24 mouse cellular contexts compared by ENCODE assay signal in genomic region chr1:75548871-75549270, GRCm38 (mm10). TPM values are rescaled to one million over a fixed set of nuclear protein-coding genes. Genes with fewer than 3 reads are reported as not detected.
DNase-seq lines count a peak whose midpoint lies in the region; ATAC-seq and TF ChIP-seq lines count a peak whose summit lies in the region.
"Had no signal": no experiment of that assay in that cellular context is flagged by ENCODE, and none has a peak within 500 bp of the region (broad histone marks: within the 10 kb centered on the region; RNA-seq: fewer than 3 reads in every experiment).

No protein-coding gene starts in this region.

- H3K4me3 ChIP-seq in heart, embryonic 14.5 days (ENCODE audit: control insufficient read depth in 1 of 2, insufficient read depth in 1 of 2, low read depth in 1 of 2, low read length in 2 of 2): no peak overlapping the region
- H3K4me3 ChIP-seq in liver, postnatal 0 days (ENCODE audit: low read depth, low read length): no peak overlapping the region
- no peak overlapping the region for H3K4me3 ChIP-seq in liver, embryonic 11.5 days (ENCODE audit: low read depth, low read length)
- H3K4me3 ChIP-seq in forebrain, postnatal 0 days (ENCODE audit: low read depth, low read length): no peak overlapping the region
- H3K4me3 ChIP-seq: forebrain, embryonic 15.5 days; hindbrain, embryonic 13.5 days; limb, embryonic 15.5 days; liver, embryonic 15.5 days; midbrain, embryonic 15.5 days; neural tube, embryonic 12.5 days had no signal

- intact Hi-C loops in heart, postnatal 10 days (cut with DNase I): loop anchor here (5.0 kb wide), 1 partner anchor 42 kb away; the partner anchor contains the start of genes Inha and Obsl1

- no peaks in the 10 kb centered on the region for H3K27me3 ChIP-seq in heart, embryonic 14.5 days (ENCODE audit: control insufficient read depth, insufficient read depth, low read length)
- H3K27me3 ChIP-seq in liver, postnatal 0 days (ENCODE audit: insufficient read depth, low read length): peaks cover 37% of the 10 kb centered on the region
- H3K27me3 ChIP-seq in liver, embryonic 11.5 days (replicated peaks; ENCODE audit: control insufficient read depth, insufficient read depth, low read length): peaks cover 26% of the 10 kb centered on the region
- H3K27me3 ChIP-seq in forebrain, postnatal 0 days (ENCODE audit: insufficient read depth, low read length): no peaks in the 10 kb centered on the region
- H3K27me3 ChIP-seq: forebrain, embryonic 15.5 days; hindbrain, embryonic 13.5 days; limb, embryonic 15.5 days; midbrain, embryonic 15.5 days; neural tube, embryonic 12.5 days had no signal

- H3K27ac ChIP-seq in heart, embryonic 14.5 days (replicated peaks in 1 of 2; ENCODE audit: control insufficient read depth in 1 of 2, insufficient read depth in 1 of 2, low read depth in 2 of 2, low read length in 2 of 2): peak overlapping the region in 1 of 2 experiments; percentile 64; a peak in 2 of 4 replicates
- H3K27ac ChIP-seq in liver, postnatal 0 days (ENCODE audit: low read depth): no peak overlapping the region
- no peak overlapping the region for H3K27ac ChIP-seq in liver, embryonic 11.5 days (ENCODE audit: low read depth, low read length)
- H3K27ac ChIP-seq in forebrain, postnatal 0 days (ENCODE audit: low read depth, low read length): no peak overlapping the region
- H3K27ac ChIP-seq: forebrain, embryonic 15.5 days; hindbrain, embryonic 13.5 days; kidney, postnatal 0 days; limb, embryonic 15.5 days; liver, embryonic 15.5 days; macrophage; midbrain, embryonic 15.5 days; neural tube, embryonic 12.5 days; stomach, postnatal 0 days had no signal

- no peak for TF ChIP-seq EP300 in liver, postnatal 0 days (IDR thresholded peaks at IDR 0.05; ENCODE audit: low read depth)

- peak overlapping the region; percentile 29; the same call in 1 of the 2 replicates for H3K4me2 ChIP-seq in heart, embryonic 14.5 days (ENCODE audit: low read length)
- no peak overlapping the region for H3K4me2 ChIP-seq in liver, postnatal 0 days (ENCODE audit: low read depth, low read length)
- no peak overlapping the region for H3K4me2 ChIP-seq in liver, embryonic 11.5 days
- H3K4me2 ChIP-seq in forebrain, postnatal 0 days (ENCODE audit: low read depth): no peak overlapping the region
- H3K4me2 ChIP-seq: forebrain, embryonic 15.5 days; hindbrain, embryonic 13.5 days; limb, embryonic 15.5 days; liver, embryonic 15.5 days; midbrain, embryonic 15.5 days; neural tube, embryonic 12.5 days had no signal

- peak; percentile 26 for DNase-seq in cerebellum, adult 9-11 months
- DNase-seq in cerebellum, postnatal 4 days (ENCODE audit: low spot score in 2 of 2): no peak
- no peak for DNase-seq in heart, postnatal 10 days
- DNase-seq in liver, postnatal 0 days: peak; percentile 13
- DNase-seq in liver, embryonic 11.5 days (ENCODE audit: low spot score): no peak
- no peak for DNase-seq in forebrain, postnatal 0 days
- DNase-seq: cerebellum, adult 2 months; cerebellum, postnatal 36 days; gastrocnemius, postnatal 14 days; kidney, adult 2 months; layer of hippocampus, adult 9-11 months; left cerebral cortex, postnatal 4 days; right cerebral cortex, postnatal 14 days had no signal

- TF ChIP-seq CTCF in liver, postnatal 0 days (IDR thresholded peaks at IDR 0.05; ENCODE audit: low read depth): no peak
- no peak for TF ChIP-seq CTCF in forebrain, postnatal 0 days (IDR thresholded peaks at IDR 0.05; ENCODE audit: low read depth)

- WGBS in heart, embryonic 14.5 days: 85% methylated on average over 17 of the region's 17 CpGs
- 76% methylated on average over 17 of the region's 17 CpGs for WGBS in liver, postnatal 0 days (ENCODE audit: insufficient replicate concordance)
- 79% methylated on average over 17 of the region's 17 CpGs for WGBS in liver, embryonic 11.5 days
- 92% methylated on average over 17 of the region's 17 CpGs for WGBS in forebrain, postnatal 0 days

- ATAC-seq in heart, embryonic 14.5 days (ENCODE audit: insufficient number of reproducible peaks, insufficient read depth, low FRiP score, low read depth): no peak
- ATAC-seq in liver, postnatal 0 days: no peak
- ATAC-seq in liver, embryonic 11.5 days (replicated peaks; ENCODE audit: low FRiP score): no peak
- no peak for ATAC-seq in forebrain, postnatal 0 days
- ATAC-seq: forebrain, embryonic 15.5 days; midbrain, embryonic 15.5 days had no signal

- H3K9me3 ChIP-seq in heart, embryonic 14.5 days (ENCODE audit: control insufficient read depth, low read length): no peaks in the 10 kb centered on the region
- no peaks in the 10 kb centered on the region for H3K9me3 ChIP-seq in liver, postnatal 0 days (ENCODE audit: low read length)
- no peaks in the 10 kb centered on the region for H3K9me3 ChIP-seq in liver, embryonic 11.5 days (ENCODE audit: control insufficient read depth, low read length)
- H3K9me3 ChIP-seq in forebrain, postnatal 0 days (ENCODE audit: low read length): no peaks in the 10 kb centered on the region
- H3K9me3 ChIP-seq: forebrain, embryonic 15.5 days; hindbrain, embryonic 13.5 days; limb, embryonic 15.5 days; liver, embryonic 15.5 days; midbrain, embryonic 15.5 days; neural tube, embryonic 12.5 days had no signal

- H3K4me1 ChIP-seq in heart, embryonic 14.5 days (ENCODE audit: control insufficient read depth in 2 of 2, insufficient read depth in 2 of 2, low read length in 2 of 2): peaks cover 22 to 35% of the 10 kb centered on the region in 2 experiments
- peaks cover 3% of the 10 kb centered on the region for H3K4me1 ChIP-seq in liver, postnatal 0 days (ENCODE audit: insufficient read depth)
- no peaks in the 10 kb centered on the region for H3K4me1 ChIP-seq in liver, embryonic 11.5 days (replicated peaks; ENCODE audit: control insufficient read depth, insufficient read depth, low read length)
- H3K4me1 ChIP-seq in forebrain, postnatal 0 days (ENCODE audit: insufficient read depth): peaks cover 14% of the 10 kb centered on the region
- H3K4me1 ChIP-seq: liver, embryonic 15.5 days had no signal

- peaks cover 47% of the 10 kb centered on the region for H3K36me3 ChIP-seq in heart, embryonic 14.5 days (ENCODE audit: control insufficient read depth, insufficient read depth, low read length)
- H3K36me3 ChIP-seq in liver, postnatal 0 days (replicated peaks; ENCODE audit: insufficient read depth, low read length): no peaks in the 10 kb centered on the region
- peaks cover 8% of the 10 kb centered on the region for H3K36me3 ChIP-seq in liver, embryonic 11.5 days (ENCODE audit: control insufficient read depth, insufficient read depth, low read length)
- peaks cover 48% of the 10 kb centered on the region for H3K36me3 ChIP-seq in forebrain, postnatal 0 days (ENCODE audit: insufficient read depth)
- H3K36me3 ChIP-seq: liver, embryonic 15.5 days had no signal

- peak overlapping the region; percentile 50; the same call in 1 of the 2 replicates for H3K9ac ChIP-seq in heart, embryonic 14.5 days (ENCODE audit: low read length)
- no peak overlapping the region for H3K9ac ChIP-seq in liver, postnatal 0 days (replicated peaks)
- H3K9ac ChIP-seq in liver, embryonic 11.5 days (ENCODE audit: low read depth, low read length): no peak overlapping the region
- H3K9ac ChIP-seq in forebrain, postnatal 0 days: no peak overlapping the region
- H3K9ac ChIP-seq: forebrain, embryonic 15.5 days; hindbrain, embryonic 13.5 days; limb, embryonic 15.5 days; liver, embryonic 15.5 days; midbrain, embryonic 15.5 days; neural tube, embryonic 12.5 days had no signal

RNA-seq across cellular contexts. Expression of gene Slc4a3, which starts 2.8 kb away (rescaled TPM):
- polyA plus RNA-seq in heart, embryonic 14.5 days (2014; fragmentation: Nextera tagmentation; extraction: Ambion mirVana): 20.8 and 24.2 TPM in 2 replicates
- total RNA-seq in heart, postnatal 10 days (2021): 100 to 1,000 TPM; 128 to 149 TPM
- 0.40 and 0.42 TPM in 2 replicates for polyA plus RNA-seq in liver, postnatal 0 days (2015; fragmentation: Nextera tagmentation; extraction: Ambion mirVana)
- polyA plus RNA-seq in liver, embryonic 11.5 days (2014; fragmentation: Nextera tagmentation; extraction: Ambion mirVana): 5.2 and 5.4 TPM in 2 replicates
- 101 and 120 TPM in 2 replicates for total RNA-seq in forebrain, postnatal 0 days (2014; rRNA removed)
- 56.0 and 73.0 TPM in 2 replicates for polyA plus RNA-seq in forebrain, postnatal 0 days (2015; fragmentation: Nextera tagmentation; extraction: Ambion mirVana)

RNA-seq across cellular contexts. Expression of gene Stk11ip, which starts 27.5 kb away (rescaled TPM):
- polyA plus RNA-seq in heart, embryonic 14.5 days (2014; fragmentation: Nextera tagmentation; extraction: Ambion mirVana): 11.3 and 11.8 TPM in 2 replicates
- 10 to 100 TPM; 12.7 to 13.9 TPM for total RNA-seq in heart, postnatal 10 days (2021)
- 3.3 TPM in 2 replicates for polyA plus RNA-seq in liver, postnatal 0 days (2015; fragmentation: Nextera tagmentation; extraction: Ambion mirVana)
- 15.4 and 15.6 TPM in 2 replicates for polyA plus RNA-seq in liver, embryonic 11.5 days (2014; fragmentation: Nextera tagmentation; extraction: Ambion mirVana)
- 25.8 and 34.7 TPM in 2 replicates for total RNA-seq in forebrain, postnatal 0 days (2014; rRNA removed)
- polyA plus RNA-seq in forebrain, postnatal 0 days (2015; fragmentation: Nextera tagmentation; extraction: Ambion mirVana): 12.1 and 14.3 TPM in 2 replicates

RNA-seq across cellular contexts. Expression of gene Inha, which starts 42.0 kb away (rescaled TPM):
- polyA plus RNA-seq in heart, embryonic 14.5 days (2014; fragmentation: Nextera tagmentation; extraction: Ambion mirVana): 2.6 and 3.9 TPM in 2 replicates
- 1 to 10 TPM; 5.1 to 8.5 TPM for total RNA-seq in heart, postnatal 10 days (2021)
- polyA plus RNA-seq in liver, postnatal 0 days (2015; fragmentation: Nextera tagmentation; extraction: Ambion mirVana): 0.33 and 0.36 TPM in 2 replicates
- 0.84 and 1.4 TPM in 2 replicates for polyA plus RNA-seq in liver, embryonic 11.5 days (2014; fragmentation: Nextera tagmentation; extraction: Ambion mirVana)
- total RNA-seq in forebrain, postnatal 0 days (2014; rRNA removed): 24.5 and 26.6 TPM in 2 replicates
- polyA plus RNA-seq in forebrain, postnatal 0 days (2015; fragmentation: Nextera tagmentation; extraction: Ambion mirVana): 19.6 and 24.8 TPM in 2 replicates
- total RNA-seq: CH12.LX had no signal
- polyA plus RNA-seq: macrophage had no signal

RNA-seq across cellular contexts. Expression of gene Obsl1, which starts 42.6 kb away (rescaled TPM):
- polyA plus RNA-seq in heart, embryonic 14.5 days (2014; fragmentation: Nextera tagmentation; extraction: Ambion mirVana): 109 and 124 TPM in 2 replicates
- total RNA-seq in heart, postnatal 10 days (2021): 100 to 1,000 TPM; 171 to 173 TPM
- polyA plus RNA-seq in liver, postnatal 0 days (2015; fragmentation: Nextera tagmentation; extraction: Ambion mirVana): 3.4 and 4.5 TPM in 2 replicates
- 42.5 and 45.6 TPM in 2 replicates for polyA plus RNA-seq in liver, embryonic 11.5 days (2014; fragmentation: Nextera tagmentation; extraction: Ambion mirVana)
- 28.4 and 43.7 TPM in 2 replicates for total RNA-seq in forebrain, postnatal 0 days (2014; rRNA removed)
- polyA plus RNA-seq in forebrain, postnatal 0 days (2015; fragmentation: Nextera tagmentation; extraction: Ambion mirVana): 18.7 and 22.9 TPM in 2 replicates
- polyA plus RNA-seq: macrophage had no signal

Comparison
In these comparisons a context has a peak if more than half of its experiments do, and no peak if none do; other contexts are left out.
1. DNase-seq: peak in cerebellum, adult 9-11 months (single experiment) and liver, postnatal 0 days (single experiment); none in cerebellum, postnatal 4 days (0 of 2), heart, postnatal 10 days (0 of 2), liver, embryonic 11.5 days (single experiment) and forebrain, postnatal 0 days (single experiment).